Mouse (Mus musculus): ENCODE measurements around the gene Adgrb3. TPM values are rescaled to one million over a fixed set of nuclear protein-coding genes. Genes with fewer than 3 reads are reported as not detected.

Gene Adgrb3
- polyA plus RNA-seq, 2 experiments, result 1.8 to 2.2 TPM

- Histone ChIP-seq H3K27me3 (ENCODE audit: control insufficient read depth, insufficient read depth, low read length) (no peaks in the 10 kb centered on the region), H3K4me3 (replicated peaks; ENCODE audit: low read length) (no peak overlapping the region), H3K9me3 (ENCODE audit: control insufficient read depth, low read length) (no peaks in the 10 kb centered on the region), H3K4me1 (ENCODE audit: control insufficient read depth, insufficient read depth, low read length) (no peaks in the 10 kb centered on the region), H3K9ac (ENCODE audit: low read depth, low read length, severe bottlenecking) (no peak overlapping the region), H3K27ac (replicated peaks; ENCODE audit: low read depth, low read length) (no peak overlapping the region), H3K36me3 (ENCODE audit: control insufficient read depth, insufficient read depth, low read length) (no peaks in the 10 kb centered on the region), H3K4me2 (replicated peaks; ENCODE audit: low read depth, low read length, severe bottlenecking) (no peak overlapping the region)
- 80% methylated on average over 2 of the region's 2 CpGs for WGBS
- TF ChIP-seq POLR2A (IDR thresholded peaks at IDR 0.05; ENCODE audit: borderline replicate concordance, extremely low read depth, insufficient read depth, insufficient read length), result no peak
- DNase-seq (ENCODE audit: low spot score) (no peak), ATAC-seq (ENCODE audit: low FRiP score, low read depth) (no peak)
Observed at GRCm38 (mm10) chr1:25181881-25182280, 647.6 kb downstream of the Adgrb3 start.

GRCm38 (mm10) chr1:25180615-25181014 is 648.9 kb downstream of the Adgrb3 start:
- Histone ChIP-seq H3K4me2 (replicated peaks; ENCODE audit: low read depth, low read length, severe bottlenecking) (no peak overlapping the region), H3K9ac (ENCODE audit: low read depth, low read length, severe bottlenecking) (no peak overlapping the region), H3K4me3 (replicated peaks; ENCODE audit: low read length) (no peak overlapping the region), H3K27me3 (ENCODE audit: control insufficient read depth, insufficient read depth, low read length) (no peaks in the 10 kb centered on the region), H3K36me3 (ENCODE audit: control insufficient read depth, insufficient read depth, low read length) (no peaks in the 10 kb centered on the region), H3K9me3 (ENCODE audit: control insufficient read depth, low read length) (no peaks in the 10 kb centered on the region), H3K27ac (replicated peaks; ENCODE audit: low read depth, low read length) (no peak overlapping the region), H3K4me1 (ENCODE audit: control insufficient read depth, insufficient read depth, low read length) (no peaks in the 10 kb centered on the region)
- DNase-seq (ENCODE audit: low spot score) (no peak), ATAC-seq (ENCODE audit: low FRiP score, low read depth) (no peak)
- 64% methylated on average over 6 of the region's 6 CpGs for WGBS
- TF ChIP-seq POLR2A (IDR thresholded peaks at IDR 0.05; ENCODE audit: borderline replicate concordance, extremely low read depth, insufficient read depth, insufficient read length), result no peak

DNA sequence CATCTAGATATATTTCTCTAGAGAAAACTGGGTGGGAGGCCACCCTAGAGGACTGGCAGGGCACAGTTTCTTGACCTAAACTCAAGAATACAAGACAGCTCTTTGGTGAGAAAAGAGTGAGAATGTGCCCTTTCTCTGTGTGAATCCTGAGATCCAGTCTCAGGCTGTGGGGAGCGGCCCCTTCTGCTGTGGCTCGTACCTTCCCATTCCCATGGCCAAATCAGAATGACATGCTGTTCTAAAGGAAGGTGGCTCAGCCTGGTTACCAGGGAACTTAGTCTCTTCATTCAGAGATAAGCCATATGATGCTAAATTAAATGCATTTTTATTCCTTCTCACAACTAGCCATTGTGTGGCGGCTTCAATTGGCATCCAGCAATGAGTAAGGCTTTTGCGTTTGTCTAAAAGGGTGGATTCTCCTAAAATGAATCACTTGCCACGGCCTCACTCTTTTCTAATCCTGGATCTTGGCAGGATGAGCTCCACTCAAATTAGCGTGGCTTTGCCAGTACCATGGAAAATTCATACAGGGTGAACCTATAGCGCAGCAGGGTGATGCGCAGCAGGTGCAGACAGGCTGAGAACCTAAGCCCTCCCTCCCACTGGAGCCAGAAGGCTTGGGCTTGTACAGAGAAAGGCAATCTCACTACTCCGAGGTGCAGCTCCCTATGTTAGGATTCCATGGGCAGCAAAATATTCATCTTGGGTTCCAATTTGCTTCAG is 649.5 kb downstream of the Adgrb3 start:
- no peak overlapping the region for H3K27ac ChIP-seq (replicated peaks; ENCODE audit: low read depth, low read length)
- no peaks in the 10 kb centered on the region for H3K27me3 ChIP-seq (ENCODE audit: control insufficient read depth, insufficient read depth, low read length)
- DNase-seq (ENCODE audit: low spot score) (no peak), ATAC-seq (ENCODE audit: low FRiP score, low read depth) (no peak)
- no peak overlapping the region for H3K4me2 ChIP-seq (replicated peaks; ENCODE audit: low read depth, low read length, severe bottlenecking)
- no peak for TF ChIP-seq POLR2A (IDR thresholded peaks at IDR 0.05; ENCODE audit: borderline replicate concordance, extremely low read depth, insufficient read depth, insufficient read length)
- H3K9me3 ChIP-seq (ENCODE audit: control insufficient read depth, low read length), result no peaks in the 10 kb centered on the region
- no peak overlapping the region for H3K4me3 ChIP-seq (replicated peaks; ENCODE audit: low read length)
- H3K36me3 ChIP-seq (ENCODE audit: control insufficient read depth, insufficient read depth, low read length), result no peaks in the 10 kb centered on the region
- H3K4me1 ChIP-seq (ENCODE audit: control insufficient read depth, insufficient read depth, low read length), result no peaks in the 10 kb centered on the region
- H3K9ac ChIP-seq (ENCODE audit: low read depth, low read length, severe bottlenecking), result no peak overlapping the region
- 63% methylated on average over 9 of the region's 9 CpGs for WGBS

- no peak overlapping the region for H3K4me2 ChIP-seq (replicated peaks; ENCODE audit: low read depth, low read length, severe bottlenecking)
- H3K27ac ChIP-seq (replicated peaks; ENCODE audit: low read depth, low read length), result no peak overlapping the region
- no peak overlapping the region for H3K9ac ChIP-seq (ENCODE audit: low read depth, low read length, severe bottlenecking)
- ATAC-seq (ENCODE audit: low FRiP score, low read depth) (no peak), DNase-seq (ENCODE audit: low spot score) (no peak)
- no peak for TF ChIP-seq POLR2A (IDR thresholded peaks at IDR 0.05; ENCODE audit: borderline replicate concordance, extremely low read depth, insufficient read depth, insufficient read length)
- H3K4me1 ChIP-seq (ENCODE audit: control insufficient read depth, insufficient read depth, low read length), result no peaks in the 10 kb centered on the region
- H3K27me3 ChIP-seq (ENCODE audit: control insufficient read depth, insufficient read depth, low read length), result no peaks in the 10 kb centered on the region
- 35% methylated on average over 21 of the region's 21 CpGs for WGBS
- H3K4me3 ChIP-seq (replicated peaks; ENCODE audit: low read length), result no peak overlapping the region
- H3K9me3 ChIP-seq (ENCODE audit: control insufficient read depth, low read length), result no peaks in the 10 kb centered on the region
- H3K36me3 ChIP-seq (ENCODE audit: control insufficient read depth, insufficient read depth, low read length), result no peaks in the 10 kb centered on the region
Observed at GRCm38 (mm10) chr1:25178347-25179130, 651.0 kb downstream of the Adgrb3 start.

DNA sequence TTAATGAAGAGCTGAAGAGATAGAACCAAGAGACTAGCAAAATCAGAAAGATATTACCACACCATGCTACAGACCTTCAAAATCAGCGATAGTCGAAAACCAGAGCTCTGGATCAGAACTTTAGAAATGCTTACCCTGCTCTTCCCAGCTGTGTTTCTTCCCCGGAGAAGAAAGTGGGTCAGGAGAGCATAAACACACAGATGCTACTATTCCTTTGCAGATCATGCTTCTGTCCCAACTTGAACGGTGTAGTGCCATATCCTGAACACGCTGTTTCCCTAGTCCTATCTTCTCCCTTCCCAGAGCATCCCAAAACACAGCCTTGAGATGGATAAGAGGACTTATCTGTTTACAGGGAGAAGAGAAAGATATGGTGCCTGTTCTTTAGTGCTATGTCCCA is 662.4 kb downstream of the Adgrb3 start:
- 92% methylated on average over 5 of the region's 5 CpGs for WGBS
- Histone ChIP-seq H3K9me3 (ENCODE audit: control insufficient read depth, low read length) (no peaks in the 10 kb centered on the region), H3K4me2 (replicated peaks; ENCODE audit: low read depth, low read length, severe bottlenecking) (no peak overlapping the region), H3K27ac (replicated peaks; ENCODE audit: low read depth, low read length) (no peak overlapping the region), H3K36me3 (ENCODE audit: control insufficient read depth, insufficient read depth, low read length) (no peaks in the 10 kb centered on the region), H3K27me3 (ENCODE audit: control insufficient read depth, insufficient read depth, low read length) (no peaks in the 10 kb centered on the region), H3K4me3 (replicated peaks; ENCODE audit: low read length) (no peak overlapping the region), H3K4me1 (ENCODE audit: control insufficient read depth, insufficient read depth, low read length) (no peaks in the 10 kb centered on the region), H3K9ac (ENCODE audit: low read depth, low read length, severe bottlenecking) (no peak overlapping the region)
- ATAC-seq (ENCODE audit: low FRiP score, low read depth), result no peak
- DNase-seq (ENCODE audit: low spot score), result no peak
- TF ChIP-seq POLR2A (IDR thresholded peaks at IDR 0.05; ENCODE audit: borderline replicate concordance, extremely low read depth, insufficient read depth, insufficient read length), result no peak

Measured in limb, embryonic 14.5 days (tissue).